Mouse (Mus musculus) liver, embryonic 12.5 days (tissue): Measurements from ENCODE around the gene Rpl23. TPM values are rescaled to one million over a fixed set of nuclear protein-coding genes. Genes with fewer than 3 reads are reported as not detected.
"Not testable (repeated sequence)": the region's sequence is repeated elsewhere in the genome, so short reads cannot be mapped to it uniquely, and the experiment has no call there.

Experiments
- ATAC-seq: fragments of 200-750 bp; cut with Nextera tagmentation; 2 replicates; pipeline ENCODE4 v1.8.0; 2017; ENCODE audit warnings: moderate number of reproducible peaks, mild to moderate bottlenecking, moderate library complexity
- H3K27ac ChIP-seq: fragments of 300-500 bp; sonication (generic); 2 replicates; pipeline ENCODE4 v1.5.1; 2016; ENCODE audit warnings: mild to moderate bottlenecking
- H3K27me3 ChIP-seq: fragments of 300-500 bp; sonication (generic); replicated peaks from 2 replicates; pipeline ENCODE4 v1.6.1; 2016; ENCODE audit warnings: mild to moderate bottlenecking, moderate library complexity
- H3K36me3 ChIP-seq: fragments of 300-500 bp; sonication (generic); 2 replicates; pipeline ENCODE4 v1.6.1; 2016; ENCODE audit warnings: mild to moderate bottlenecking, moderate library complexity
- H3K4me1 ChIP-seq: fragments of 300-500 bp; sonication (generic); 2 replicates; pipeline ENCODE4 v1.6.1; 2016
- H3K4me2 ChIP-seq: fragments of 300-500 bp; sonication (generic); 2 replicates; pipeline ENCODE4 v1.6.1; 2016; ENCODE audit warnings: mild to moderate bottlenecking, moderate library complexity
- H3K4me3 ChIP-seq: fragments of 300-500 bp; sonication (generic); 2 replicates; pipeline ENCODE4 v1.5.1; 2016; ENCODE audit warnings: mild to moderate bottlenecking, moderate library complexity
- H3K9ac ChIP-seq: fragments of 300-500 bp; sonication (generic); 2 replicates; pipeline ENCODE4 v1.6.1; 2016; ENCODE audit warnings: mild to moderate bottlenecking, moderate library complexity
- H3K9me3 ChIP-seq: fragments of 300-500 bp; sonication (generic); replicated peaks from 2 replicates; pipeline ENCODE4 v1.6.1; 2016; ENCODE audit warnings: mild to moderate bottlenecking, moderate library complexity
- WGBS: fragments of 180-500 bp; shearing (Covaris S2); methylation state at CpG from one replicate; pipeline ENCODE4 v1.1.7; 2016; ENCODE audit not compliant: insufficient replicate concordance; 5-methylcytosine and 5-hydroxymethylcytosine counted together
- polyA plus RNA-seq: library from polyadenylated mRNA; unstranded; fragments of >200 nt; fragmentation: Nextera tagmentation; extraction: Ambion mirVana; gene quantifications from 2 replicates; pipeline ENCODE4 v1.2.1, GENCODE M21; 2016

The Rpl23 gene
- polyA plus RNA-seq, 1 experiment from 2014 or later = 473 TPM

DNA sequence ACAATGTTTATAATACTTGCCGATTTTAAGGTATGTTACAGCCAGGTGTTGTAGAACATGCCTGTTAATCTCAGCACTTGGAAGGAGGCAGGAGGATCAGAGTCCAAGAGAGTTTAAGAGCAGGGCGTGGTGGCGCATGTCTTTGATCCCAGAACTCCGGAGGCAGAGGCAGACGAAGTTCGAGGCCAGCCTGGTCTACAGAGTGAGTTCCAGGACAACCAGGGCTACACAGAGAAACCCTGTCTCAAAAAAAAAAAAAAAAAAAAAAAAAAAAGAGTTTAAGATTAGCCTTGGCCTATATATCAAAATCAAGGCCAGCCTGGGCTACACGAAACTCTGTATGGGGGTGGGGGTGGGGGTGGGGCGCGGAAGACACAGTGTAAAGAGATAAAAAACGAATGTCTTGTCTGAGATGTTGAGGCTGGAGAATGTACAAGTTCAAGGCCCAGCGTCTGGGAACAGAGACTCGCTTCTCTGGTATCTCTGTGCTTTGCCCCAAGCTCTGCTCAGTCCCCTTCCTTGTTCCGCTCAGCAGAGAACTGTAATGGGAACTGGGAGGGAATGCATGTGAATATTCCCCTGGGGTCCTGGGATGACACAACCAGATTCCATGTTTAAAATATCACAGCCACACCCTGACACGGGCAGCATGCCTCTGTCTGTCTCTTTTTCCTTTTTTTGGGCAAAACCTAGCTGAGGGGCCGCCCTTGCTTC lies 15.3 kb upstream of the Rpl23 start:
- Histone ChIP-seq H3K36me3 (no peaks in the 10 kb centered on the region), H3K9ac (no peak overlapping the region), H3K4me3 (no peak overlapping the region), H3K4me1 (peaks cover 58% of the 10 kb centered on the region), H3K27me3 (no peaks in the 10 kb centered on the region), H3K27ac (no peak overlapping the region), H3K9me3 (no peaks in the 10 kb centered on the region), H3K4me2 (peak overlapping the region; percentile 98)
- WGBS = 46% methylated on average over 15 of the region's 15 CpGs
- no peak for ATAC-seq

DNA sequence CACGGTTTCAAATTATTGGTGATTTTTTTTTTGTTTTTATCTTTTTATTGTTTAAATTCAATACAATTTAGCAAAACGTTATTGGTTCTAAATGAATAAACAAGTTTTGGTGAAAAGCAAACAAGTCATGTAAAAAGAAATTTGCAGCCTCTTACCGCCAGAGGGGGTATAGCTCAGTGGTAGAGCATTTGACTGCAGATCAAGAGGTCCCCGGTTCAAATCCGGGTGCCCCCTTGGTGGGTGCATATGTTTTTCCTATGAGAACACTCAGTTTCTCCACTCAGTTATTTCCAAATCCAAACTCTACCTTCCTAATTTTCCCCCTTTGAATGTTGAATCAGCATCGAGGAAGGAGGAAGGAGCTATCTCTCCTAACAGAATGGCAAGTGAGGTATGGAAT lies 14.7 kb upstream of the Rpl23 start:
- Histone ChIP-seq H3K27me3 (no peaks in the 10 kb centered on the region), H3K36me3 (no peaks in the 10 kb centered on the region), H3K4me3 (no peak overlapping the region), H3K4me2 (no peak overlapping the region; the same call in 1 of the 2 replicates), H3K27ac (no peak overlapping the region), H3K4me1 (peaks cover 52% of the 10 kb centered on the region), H3K9ac (no peak overlapping the region), H3K9me3 (no peaks in the 10 kb centered on the region)
- WGBS = 3% methylated on average over 6 of the region's 6 CpGs
- no peak for ATAC-seq

DNA sequence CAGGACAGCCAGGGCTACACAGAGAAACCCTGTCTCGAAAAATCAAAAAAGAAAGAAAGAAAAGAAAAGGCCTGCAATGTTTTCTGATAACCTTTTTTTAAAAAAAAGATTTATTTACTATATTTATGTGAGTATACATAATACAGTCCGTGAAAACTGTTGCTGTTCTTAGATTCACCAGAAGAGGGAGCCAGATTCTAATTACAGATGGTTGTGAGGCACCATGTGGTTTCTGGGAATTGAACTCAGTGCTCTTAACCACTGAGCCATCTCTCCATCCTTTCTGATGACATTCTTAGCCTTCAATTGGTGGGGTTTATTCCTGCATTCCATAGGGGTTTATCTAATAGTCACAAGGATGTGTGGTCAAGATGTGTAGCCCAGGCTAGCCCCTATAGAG lies 10.9 kb upstream of the Rpl23 start:
- Histone ChIP-seq H3K4me1 (peaks cover 16% of the 10 kb centered on the region), H3K36me3 (no peaks in the 10 kb centered on the region), H3K4me2 (no peak overlapping the region), H3K27me3 (no peaks in the 10 kb centered on the region), H3K4me3 (no peak overlapping the region), H3K9me3 (no peaks in the 10 kb centered on the region), H3K27ac (no peak overlapping the region), H3K9ac (no peak overlapping the region)
- 3% methylated on average over 2 of the region's 2 CpGs for WGBS
- ATAC-seq = no peak

DNA sequence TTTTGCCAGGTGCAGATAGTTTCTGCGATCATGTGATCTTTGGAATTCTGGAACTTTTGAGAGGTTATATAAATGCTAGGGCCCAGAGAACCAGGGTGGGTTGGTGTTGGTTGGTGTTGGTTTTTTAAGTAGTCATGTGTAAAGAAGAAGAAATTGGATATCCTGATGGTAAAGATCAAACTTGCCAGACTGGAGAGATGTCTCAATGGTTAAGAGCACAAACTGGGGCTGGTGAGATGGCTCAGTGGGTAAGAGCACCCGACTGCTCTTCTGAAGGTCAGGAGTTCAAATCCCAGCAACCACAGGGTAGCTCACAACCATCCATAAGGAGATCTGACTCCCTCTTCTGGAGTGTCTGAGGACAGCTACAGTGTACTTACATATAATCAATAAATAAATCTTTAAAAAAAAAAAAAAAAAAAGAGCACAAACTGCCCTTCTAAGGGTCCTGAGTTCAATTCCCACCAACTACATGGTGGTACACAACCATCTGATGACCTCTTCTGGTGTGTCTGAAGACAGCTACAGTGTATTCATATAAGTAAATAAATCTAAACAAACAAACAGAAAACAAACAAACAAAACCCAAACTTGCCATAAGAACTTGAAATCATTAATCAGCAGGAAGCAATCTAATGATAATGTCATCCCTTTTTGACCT lies 8.7 kb upstream of the Rpl23 start:
- not testable (repeated sequence) for H3K4me3 ChIP-seq, H3K9ac ChIP-seq, H3K4me2 ChIP-seq, H3K36me3 ChIP-seq, H3K27me3 ChIP-seq, H3K9me3 ChIP-seq, H3K4me1 ChIP-seq, H3K27ac ChIP-seq, ATAC-seq
- 64% methylated on average over 2 of the region's 2 CpGs for WGBS

DNA sequence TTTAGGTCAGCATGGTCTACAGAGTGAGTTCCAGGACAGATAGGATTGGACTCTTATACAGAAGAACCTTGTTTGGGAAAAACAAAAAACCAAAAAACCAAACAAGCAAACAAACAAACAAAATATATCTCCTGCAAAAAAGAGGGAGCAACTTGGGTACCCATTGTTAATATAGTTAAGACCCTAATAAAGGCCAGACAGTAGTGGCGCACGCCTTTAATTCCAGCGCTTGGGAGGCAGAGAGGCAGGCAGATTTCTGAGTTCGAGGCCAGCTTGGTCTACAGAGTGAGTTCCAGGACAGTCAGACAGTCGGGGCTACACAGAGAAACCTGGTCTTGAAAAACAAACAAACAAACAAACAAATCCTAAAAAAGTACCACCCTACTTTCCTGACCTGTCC lies 7.5 kb upstream of the Rpl23 start:
- no peak for ATAC-seq
- H3K27ac ChIP-seq = no peak overlapping the region
- no peaks in the 10 kb centered on the region for H3K4me1 ChIP-seq
- H3K4me3 ChIP-seq = no peak overlapping the region
- 67% methylated on average over 5 of the region's 5 CpGs for WGBS
- no peaks in the 10 kb centered on the region for H3K9me3 ChIP-seq
- H3K27me3 ChIP-seq = no peaks in the 10 kb centered on the region; the same call in 1 of the 2 replicates
- no peaks in the 10 kb centered on the region for H3K36me3 ChIP-seq
- H3K9ac ChIP-seq = no peak overlapping the region
- H3K4me2 ChIP-seq = no peak overlapping the region

DNA sequence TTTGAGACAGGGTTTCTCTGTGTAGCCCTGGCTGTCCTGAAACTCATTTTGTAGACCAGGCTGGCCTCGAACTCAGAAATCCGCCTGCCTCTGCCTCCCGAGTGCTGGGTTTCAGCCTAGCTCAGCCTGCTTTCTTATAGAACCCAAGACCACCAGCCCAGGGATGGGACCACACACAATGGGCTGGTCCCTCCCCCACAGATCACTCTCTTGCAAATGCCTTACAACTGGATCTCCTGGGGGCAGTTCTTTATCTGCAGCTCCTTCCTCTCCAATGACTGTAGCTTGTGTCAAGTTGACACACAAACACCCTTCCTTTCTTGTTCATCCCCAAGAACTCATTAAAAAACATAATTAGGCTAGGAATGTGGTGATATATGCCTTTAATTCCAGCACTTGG lies 5.7 kb upstream of the Rpl23 start:
- no peak overlapping the region for H3K4me2 ChIP-seq
- no peaks in the 10 kb centered on the region for H3K9me3 ChIP-seq
- 0 out of 2 replicates have a peak, but pooled peaks cover 3% of the 10 kb centered on the region for H3K36me3 ChIP-seq
- H3K27me3 ChIP-seq = no peaks in the 10 kb centered on the region; the same call in 1 of the 2 replicates
- no peak overlapping the region for H3K27ac ChIP-seq
- H3K4me1 ChIP-seq = peaks cover 6% of the 10 kb centered on the region
- H3K4me3 ChIP-seq = no peak overlapping the region
- no peak for ATAC-seq
- WGBS = 75% methylated on average over 3 of the region's 3 CpGs
- no peak overlapping the region for H3K9ac ChIP-seq

DNA sequence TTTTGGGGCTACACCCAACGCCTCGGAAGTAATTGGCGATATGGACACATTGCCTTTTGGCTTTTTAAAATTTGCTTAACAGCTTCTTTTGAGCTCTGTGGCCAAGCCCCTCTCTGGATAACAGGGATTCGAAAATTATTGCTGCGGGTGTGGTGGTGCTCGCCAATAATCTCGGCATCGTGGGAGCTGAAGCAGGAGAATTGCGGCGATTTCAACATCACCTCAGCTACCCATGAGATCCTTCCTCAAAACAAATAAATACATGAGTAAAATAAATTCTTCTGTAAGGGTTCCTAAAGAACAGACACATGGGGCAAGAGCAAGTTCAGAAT lies 293 bp upstream of the Rpl23 start:
- H3K9me3 ChIP-seq = no peaks in the 10 kb centered on the region
- peaks cover 36% of the 10 kb centered on the region for H3K4me1 ChIP-seq
- peak overlapping the region; percentile 64 for H3K9ac ChIP-seq
- no peak; the same call in 1 of the 2 replicates for ATAC-seq
- H3K4me2 ChIP-seq = peak overlapping the region; percentile 74
- WGBS = under 1% methylated on average over 10 of the region's 10 CpGs
- no peaks in the 10 kb centered on the region; the same call in 1 of the 2 replicates for H3K27me3 ChIP-seq
- H3K27ac ChIP-seq = peak overlapping the region; percentile 88
- H3K4me3 ChIP-seq = peak overlapping the region; percentile 80
- peaks cover 43% of the 10 kb centered on the region for H3K36me3 ChIP-seq

DNA sequence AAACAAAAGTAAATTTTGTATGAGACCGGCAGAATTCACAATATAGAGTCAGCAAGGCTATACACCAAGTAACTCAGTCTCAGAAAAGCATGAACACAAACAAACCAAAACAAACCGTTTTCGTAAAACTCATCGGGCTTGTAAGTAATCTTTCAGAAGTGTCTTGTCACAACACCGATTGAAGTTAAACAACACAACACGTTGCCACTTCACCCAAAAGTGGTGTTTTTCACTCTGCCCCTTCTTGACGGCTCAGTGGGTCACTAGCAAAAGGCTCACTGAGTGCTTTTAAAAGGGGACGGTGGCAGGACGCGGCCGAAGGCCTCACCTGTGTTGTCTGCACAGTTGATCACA lies 782 bp downstream of the Rpl23 start:
- H3K9ac ChIP-seq = peak overlapping the region; percentile 91
- no peaks in the 10 kb centered on the region for H3K27me3 ChIP-seq
- H3K4me3 ChIP-seq = peak overlapping the region; percentile 80
- H3K4me2 ChIP-seq = peak overlapping the region; percentile 74
- no peak for ATAC-seq
- no peaks in the 10 kb centered on the region for H3K9me3 ChIP-seq
- peaks cover 36% of the 10 kb centered on the region for H3K4me1 ChIP-seq
- H3K27ac ChIP-seq = peak overlapping the region; percentile 88
- under 1% methylated on average over 11 of the region's 11 CpGs for WGBS
- peaks cover 54% of the 10 kb centered on the region for H3K36me3 ChIP-seq

DNA sequence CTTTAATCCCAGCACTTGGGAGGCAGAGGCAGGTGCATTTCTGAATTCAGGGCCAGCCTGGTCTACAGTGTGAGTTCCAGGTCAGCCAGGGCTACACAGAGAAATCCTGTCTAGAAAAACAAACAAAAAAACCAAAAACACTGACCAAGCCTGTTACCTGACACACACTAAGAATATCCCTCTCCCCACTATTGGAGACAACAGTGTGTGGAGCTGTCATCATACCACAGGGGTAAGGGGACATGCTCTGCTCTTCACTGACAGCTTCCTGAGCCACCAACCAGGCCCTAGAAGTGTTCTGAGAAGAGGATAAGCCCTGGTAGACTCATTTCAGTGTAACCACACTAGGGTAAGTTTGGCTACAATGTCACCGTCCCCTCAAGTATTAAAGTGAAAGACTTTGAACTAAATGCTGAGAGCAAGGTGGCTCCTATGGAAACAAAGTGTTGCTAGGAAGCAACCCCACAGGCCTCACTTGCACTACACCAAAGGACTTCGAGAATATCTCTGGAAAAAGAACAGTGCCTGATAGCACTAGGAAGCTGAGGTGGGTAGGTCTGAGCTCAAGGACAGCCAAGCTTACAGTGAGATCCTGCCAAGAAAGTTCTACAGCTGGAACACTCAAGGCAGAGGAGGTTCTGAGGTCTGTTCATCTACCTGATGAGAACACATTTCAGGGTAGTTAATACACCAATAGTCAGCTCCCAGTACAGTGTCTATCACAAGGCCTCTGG lies 2.1 kb downstream of the Rpl23 start:
- Histone ChIP-seq H3K27ac (peak overlapping the region; percentile 88), H3K36me3 (peaks cover 67% of the 10 kb centered on the region), H3K9ac (peak overlapping the region; percentile 91)

DNA sequence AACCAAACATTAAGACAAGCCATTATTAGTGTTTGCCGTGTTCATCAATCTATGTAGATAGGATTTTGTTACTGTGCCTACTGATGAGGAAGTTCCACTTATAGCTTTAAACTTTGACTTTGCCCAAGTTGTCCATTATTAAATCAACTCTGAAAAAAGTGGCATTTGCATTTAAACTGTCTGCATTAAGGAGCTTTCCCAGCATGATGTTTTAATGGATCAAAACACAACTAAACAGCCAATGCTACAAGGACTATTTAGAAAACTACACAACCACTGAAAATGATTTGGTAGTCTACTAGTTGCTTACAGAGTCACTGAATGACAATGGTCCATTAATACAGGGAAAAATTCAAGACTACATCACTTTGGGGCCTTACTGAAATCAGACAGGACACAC lies 3.3 kb downstream of the Rpl23 start:
- Histone ChIP-seq H3K27me3 (no peaks in the 10 kb centered on the region), H3K9me3 (no peaks in the 10 kb centered on the region), H3K4me1 (peaks cover 47% of the 10 kb centered on the region), H3K27ac (peak overlapping the region; percentile 71), H3K4me2 (peak overlapping the region; percentile 43), H3K9ac (peak overlapping the region; percentile 30; the same call in 1 of the 2 replicates), H3K4me3 (peak overlapping the region; percentile 33), H3K36me3 (peaks cover 65% of the 10 kb centered on the region)
- ATAC-seq = no peak
- 79% methylated on average over 1 of the region's 1 CpGs for WGBS

More for the DNA sequence above, 2.1 kb downstream of the Rpl23 start:
- H3K27me3 ChIP-seq = no peaks in the 10 kb centered on the region
- 37% methylated on average over 2 of the region's 2 CpGs for WGBS
- H3K9me3 ChIP-seq = no peaks in the 10 kb centered on the region
- peak overlapping the region; percentile 74 for H3K4me2 ChIP-seq
- peaks cover 47% of the 10 kb centered on the region for H3K4me1 ChIP-seq
- ATAC-seq = no peak
- H3K4me3 ChIP-seq = peak overlapping the region; percentile 80

DNA sequence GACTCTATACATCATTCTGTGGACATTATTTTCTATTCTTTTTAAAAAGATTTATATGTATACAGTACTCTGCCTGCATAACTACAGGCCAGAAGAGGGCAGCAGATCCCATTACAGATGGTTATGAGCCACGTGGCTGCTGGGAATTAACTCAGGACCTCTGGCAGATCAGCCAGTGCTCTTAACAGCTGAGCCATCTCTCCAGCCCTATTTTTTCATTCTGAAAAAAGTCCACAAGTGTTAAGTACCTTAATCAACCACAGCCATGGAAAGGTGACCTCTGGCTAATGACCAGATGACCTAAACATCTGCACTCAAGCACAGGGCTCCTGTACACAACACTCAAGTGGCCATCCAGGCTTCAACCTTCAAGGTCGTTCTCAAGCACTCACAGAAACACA lies 5.1 kb downstream of the Rpl23 start:
- H3K9ac ChIP-seq = no peak overlapping the region
- peaks cover 37% of the 10 kb centered on the region for H3K4me1 ChIP-seq
- H3K4me3 ChIP-seq = no peak overlapping the region
- no peaks in the 10 kb centered on the region for H3K9me3 ChIP-seq
- ATAC-seq = no peak; the same call in 1 of the 2 replicates
- no peaks in the 10 kb centered on the region for H3K27me3 ChIP-seq
- 43% methylated on average over 2 of the region's 2 CpGs for WGBS
- peak overlapping the region; percentile 29; the same call in 1 of the 2 replicates for H3K27ac ChIP-seq
- no peak overlapping the region for H3K4me2 ChIP-seq
- H3K36me3 ChIP-seq = peaks cover 65% of the 10 kb centered on the region

DNA sequence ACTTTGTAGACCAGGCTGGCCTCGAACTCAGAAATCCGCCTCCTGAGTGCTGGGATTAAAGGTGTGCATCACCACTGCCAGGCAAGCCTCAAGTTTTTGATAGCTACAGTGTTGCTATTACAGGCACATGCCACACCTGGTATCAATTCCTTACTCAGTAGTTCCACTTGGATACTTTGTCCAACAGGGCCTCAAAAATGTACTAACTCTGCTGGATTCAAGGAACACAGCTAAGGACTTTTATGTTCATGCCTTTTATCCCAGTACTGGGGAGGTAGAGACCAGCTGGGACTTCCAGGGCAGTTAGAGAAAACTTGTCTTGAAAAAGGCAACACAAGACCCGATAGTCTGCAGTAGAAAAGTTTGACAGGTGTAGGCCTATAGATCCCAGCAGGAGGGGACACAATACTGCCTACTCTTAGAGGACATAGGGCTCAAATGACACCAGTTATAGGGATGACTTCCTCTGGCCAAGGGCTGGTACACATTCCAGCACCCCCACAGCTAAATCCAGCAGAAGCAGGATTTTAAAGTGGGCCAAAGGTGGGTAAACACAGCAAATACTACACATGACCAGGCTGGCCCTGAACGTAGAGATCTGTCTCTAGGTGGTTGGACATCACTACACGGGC lies 5.6 kb downstream of the Rpl23 start:
- H3K27me3 ChIP-seq = no peaks in the 10 kb centered on the region
- peak overlapping the region; percentile 55 for H3K27ac ChIP-seq
- no peak overlapping the region for H3K4me3 ChIP-seq
- H3K9me3 ChIP-seq = no peaks in the 10 kb centered on the region
- H3K36me3 ChIP-seq = peaks cover 65% of the 10 kb centered on the region
- 55% methylated on average over 5 of the region's 5 CpGs for WGBS
- peak; percentile 40 for ATAC-seq
- no peak overlapping the region for H3K9ac ChIP-seq
- H3K4me1 ChIP-seq = peaks cover 37% of the 10 kb centered on the region
- no peak overlapping the region for H3K4me2 ChIP-seq
